Mouse (Mus musculus): Measurements from ENCODE around the gene Best1.

GRCm38 (mm10) chr19:10040866-10041387, 39.5 kb upstream of the Best1 start:
- TF ChIP-seq POLR2A (IDR thresholded peaks at IDR 0.05; ENCODE audit: low read depth, low read length) (no peak), CTCF (conservative IDR thresholded peaks at IDR 0.05; ENCODE audit: insufficient read depth, insufficient read length, low read depth, low read length) (no peak)

Data from kidney, adult 2 months (tissue).